Mouse (Mus musculus) cerebellum, adult (tissue): ENCODE data around the gene Adgrv1.

ENCODE experiments used
- ATAC-seq: cut with Nextera tagmentation; 2 replicates; pipeline ENCODE4 v1.9.2; 2017; ENCODE audit warnings: mild to moderate bottlenecking, moderate library complexity, mixed read lengths; ENCODE audit not compliant: insufficient number of reproducible peaks, low FRiP score, low TSS enrichment

Gene Adgrv1

GRCm38 (mm10) chr13:81351462-81352155, 281.3 kb downstream of the Adgrv1 start:
- no peak for ATAC-seq

GRCm38 (mm10) chr13:81347261-81347980, 285.5 kb downstream of the Adgrv1 start:
- ATAC-seq = no peak

DNA sequence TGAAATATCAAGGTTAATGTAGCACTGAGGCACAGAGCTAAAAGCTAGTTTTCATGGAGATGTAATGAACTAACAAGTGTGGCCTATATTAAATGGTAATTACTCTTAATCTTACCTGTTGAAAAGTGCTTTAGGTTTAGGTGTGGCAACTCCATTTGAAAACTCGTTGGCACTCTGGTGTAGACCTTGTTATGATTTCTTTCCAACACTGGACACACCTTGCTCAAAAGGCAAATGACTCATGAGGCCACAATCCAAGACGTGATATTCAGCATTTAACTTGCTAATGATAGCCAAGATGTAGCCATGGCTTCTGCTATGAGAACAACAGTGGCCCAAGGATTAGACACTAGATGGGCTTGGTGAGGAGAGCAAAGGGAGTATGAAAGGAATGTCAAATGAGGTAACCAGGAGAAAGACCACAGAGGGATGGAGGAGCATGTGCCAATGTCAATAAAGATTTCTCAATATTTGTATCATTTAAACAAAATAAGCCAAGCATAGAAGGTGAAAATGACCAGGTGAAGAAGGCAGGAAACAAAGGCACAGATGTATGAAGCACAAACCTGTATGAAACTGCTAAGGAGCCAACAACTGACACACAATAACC, 289.9 kb downstream of the Adgrv1 start:
- ATAC-seq = no peak

- no peak for ATAC-seq
These were observed 297.7 kb downstream of the Adgrv1 start for GRCm38 (mm10) chr13:81335241-81335640.

DNA sequence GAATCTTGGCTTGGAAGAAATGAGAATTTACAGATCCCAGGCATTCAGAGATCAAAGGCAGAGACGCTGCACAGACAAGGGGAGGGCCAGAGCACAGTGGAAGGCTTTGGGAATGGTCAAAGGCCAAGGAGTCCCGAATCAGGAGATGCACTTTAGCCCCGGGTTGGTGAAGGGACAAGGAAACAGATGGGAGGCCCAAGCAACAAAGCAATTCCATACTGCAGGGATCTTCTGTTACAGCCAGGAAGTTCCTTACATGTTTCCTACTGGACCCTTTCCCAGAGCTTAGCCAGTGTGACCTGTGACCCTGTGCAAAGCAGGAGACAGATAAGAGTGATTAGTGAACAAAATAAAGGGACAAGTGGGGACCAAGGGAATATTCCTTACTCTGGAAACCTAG, 300.9 kb downstream of the Adgrv1 start:
- no peak for ATAC-seq

DNA sequence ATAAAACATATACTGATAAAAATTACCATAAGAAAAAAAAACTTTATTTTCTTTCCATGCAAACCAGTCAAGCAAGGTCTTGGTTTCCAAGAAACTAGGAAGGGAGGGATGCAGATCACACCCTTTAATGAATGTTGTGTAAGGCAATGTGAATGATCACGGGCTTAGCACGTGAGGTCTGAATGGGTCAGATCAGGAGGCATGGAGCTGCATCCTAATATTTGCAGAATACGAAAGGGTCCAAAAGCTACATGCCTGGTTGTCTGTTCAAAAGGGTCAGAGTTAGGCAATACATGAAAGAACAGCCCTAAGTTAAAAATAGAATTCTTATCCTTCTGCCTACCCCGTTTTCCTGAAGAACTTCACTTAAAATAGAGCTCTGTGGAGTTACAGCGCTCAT, 303.2 kb downstream of the Adgrv1 start:
- ATAC-seq = no peak

GRCm38 (mm10) chr13:81328181-81328580, 304.8 kb downstream of the Adgrv1 start:
- ATAC-seq = no peak

DNA sequence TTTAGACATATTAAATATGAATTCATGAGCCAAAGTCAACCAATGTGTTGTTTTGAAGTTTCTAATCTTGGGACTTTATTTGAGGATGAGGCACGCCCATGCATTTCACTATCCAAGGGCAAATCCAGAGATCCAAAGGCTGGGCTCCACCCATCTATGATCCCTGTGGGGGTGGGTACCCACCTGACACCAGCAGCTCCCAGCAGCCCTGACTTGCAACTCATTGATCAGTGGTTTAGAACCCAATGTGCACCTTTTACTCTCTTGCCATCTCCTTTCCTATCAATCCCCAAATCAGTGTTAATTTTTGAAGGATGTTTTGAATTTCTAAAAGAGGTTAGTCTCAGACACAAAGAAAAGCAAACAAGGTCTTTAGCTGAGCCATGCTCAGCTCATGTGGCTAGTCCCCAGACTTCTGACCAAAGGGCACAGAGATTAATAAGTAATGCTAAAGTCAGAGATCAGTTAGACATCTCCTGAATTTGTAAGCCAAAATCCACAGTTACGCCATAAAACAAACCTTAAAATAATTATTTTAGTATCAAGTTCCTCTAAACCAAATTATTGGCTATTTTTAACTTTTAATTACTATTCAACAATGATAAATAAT, 307.2 kb downstream of the Adgrv1 start:
- no peak for ATAC-seq

DNA sequence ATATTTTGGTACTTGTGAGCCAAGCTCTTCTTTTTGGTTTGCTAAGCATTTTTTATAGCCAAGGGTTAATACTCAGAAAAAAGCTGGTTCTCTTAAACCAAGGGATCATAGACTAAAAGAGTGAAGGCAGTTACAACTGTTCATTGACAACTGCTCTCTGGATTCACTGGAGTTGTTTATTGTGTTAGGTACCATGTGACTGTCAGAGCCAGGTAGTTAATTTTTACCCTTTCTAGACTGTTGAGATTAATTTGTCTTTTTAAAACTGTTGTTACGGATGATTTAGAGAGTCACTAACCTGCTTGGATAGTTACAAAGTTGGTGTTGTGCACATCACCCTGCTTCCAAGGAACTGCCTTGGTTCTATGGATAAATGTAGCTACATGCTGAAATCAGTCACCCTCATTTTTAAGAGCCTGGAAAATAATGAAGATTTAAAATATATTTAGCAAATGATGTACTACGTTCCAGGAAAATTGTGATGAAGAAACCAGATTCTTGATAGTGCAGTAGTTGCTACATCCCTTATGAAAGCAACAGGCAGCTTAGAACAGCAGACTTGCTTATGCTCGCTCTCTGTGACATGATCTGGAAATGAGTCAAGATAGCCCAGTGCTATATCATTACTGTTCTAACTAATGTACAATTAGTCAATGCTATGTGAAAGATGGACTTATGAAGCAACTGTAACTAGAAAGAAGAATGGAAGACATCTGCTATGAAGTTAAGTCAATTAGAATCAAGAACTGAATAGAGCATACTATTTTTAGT, 309.2 kb downstream of the Adgrv1 start:
- no peak for ATAC-seq

DNA sequence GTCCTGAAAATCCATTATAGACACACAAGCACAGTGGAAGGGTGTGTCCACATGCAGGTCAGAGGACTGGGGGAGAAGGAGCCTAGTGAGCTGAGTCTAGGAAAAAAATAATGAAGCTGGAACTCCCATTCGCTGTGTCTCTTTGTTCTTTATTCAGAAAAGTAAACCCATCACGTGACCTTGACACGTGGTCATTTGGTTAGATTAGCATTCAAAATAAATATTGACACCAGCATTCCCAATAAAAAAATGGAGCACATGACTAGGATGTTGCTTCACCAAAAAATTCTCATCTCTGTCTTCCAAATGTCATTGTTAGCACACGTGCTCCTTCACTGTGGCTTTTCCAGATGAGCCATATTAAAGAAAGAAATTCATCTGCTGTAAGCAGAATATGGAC, 316.4 kb downstream of the Adgrv1 start:
- no peak for ATAC-seq

- ATAC-seq = peak; percentile 63; the same call in 1 of the 2 replicates
These were observed 318.4 kb downstream of the Adgrv1 start for GRCm38 (mm10) chr13:81314306-81315120.

DNA sequence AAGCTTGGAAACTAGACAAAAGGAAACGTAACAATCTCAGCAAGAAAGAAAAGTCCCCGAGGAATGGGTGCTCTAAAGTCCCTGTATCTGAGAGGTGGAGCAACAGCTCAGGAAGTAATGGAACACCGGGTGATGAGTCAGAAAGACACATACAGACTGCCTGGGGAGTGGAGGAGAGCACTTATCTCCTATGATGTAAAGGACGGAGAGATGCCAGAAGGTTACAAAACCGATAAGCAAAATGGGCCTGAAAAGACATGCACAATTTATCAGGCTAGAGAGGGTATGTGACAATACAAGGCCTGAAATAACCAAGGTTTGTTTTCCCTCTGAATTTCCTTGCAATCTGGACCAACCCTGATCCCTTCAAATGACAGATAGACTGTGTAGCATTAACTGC, 320.8 kb downstream of the Adgrv1 start:
- ATAC-seq = no peak

GRCm38 (mm10) chr13:81300851-81301250, 332.1 kb downstream of the Adgrv1 start:
- ATAC-seq = no peak

- no peak for ATAC-seq
These were observed 338.8 kb downstream of the Adgrv1 start for GRCm38 (mm10) chr13:81294106-81294505.

DNA sequence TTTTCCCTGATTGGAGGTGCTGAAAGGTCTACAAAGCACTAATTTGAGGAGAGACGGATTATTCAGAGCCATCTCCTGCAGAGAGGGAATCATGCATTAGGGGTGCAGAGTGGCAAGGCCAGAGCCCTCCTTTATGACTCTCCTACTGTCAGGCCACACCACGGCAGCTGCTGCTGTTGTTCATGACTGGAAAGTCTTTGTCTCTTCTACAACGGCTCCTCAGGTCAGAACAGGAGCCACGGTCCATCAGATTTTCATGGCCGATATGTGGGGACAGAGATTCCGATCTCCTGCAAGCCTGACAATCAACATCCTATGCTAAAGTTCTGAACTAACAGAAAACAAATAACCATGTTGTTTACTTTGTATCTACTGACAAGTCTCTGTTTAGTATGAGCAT, 350.8 kb downstream of the Adgrv1 start:
- no peak for ATAC-seq

GRCm38 (mm10) chr13:81280650-81281229, 352.2 kb downstream of the Adgrv1 start:
- no peak for ATAC-seq

DNA sequence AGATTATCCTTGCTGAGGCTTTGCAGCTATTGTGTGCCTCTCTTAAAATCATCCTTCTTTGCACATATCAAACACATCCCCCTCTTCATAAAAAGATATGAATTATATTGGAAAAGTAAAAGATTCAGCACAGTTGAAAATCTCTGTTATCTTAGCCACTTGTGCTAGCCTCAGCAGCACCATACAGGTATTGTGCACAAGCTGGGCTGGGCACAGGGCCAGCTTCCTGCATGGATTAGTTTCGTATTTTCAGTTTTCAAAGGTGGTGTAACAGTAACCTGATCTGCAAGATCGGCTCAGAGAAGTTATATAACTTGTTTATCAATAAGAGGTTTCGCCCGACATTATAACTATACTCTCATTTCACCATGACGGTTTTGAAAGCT, 353.6 kb downstream of the Adgrv1 start:
- no peak for ATAC-seq

GRCm38 (mm10) chr13:81278669-81279350, 354.1 kb downstream of the Adgrv1 start:
- no peak for ATAC-seq

- ATAC-seq = no peak
These were observed 359.1 kb downstream of the Adgrv1 start for GRCm38 (mm10) chr13:81273837-81274236.
